Mouse (Mus musculus): Measurements from ENCODE around the gene Tm9sf4.

Gene Tm9sf4

DNA sequence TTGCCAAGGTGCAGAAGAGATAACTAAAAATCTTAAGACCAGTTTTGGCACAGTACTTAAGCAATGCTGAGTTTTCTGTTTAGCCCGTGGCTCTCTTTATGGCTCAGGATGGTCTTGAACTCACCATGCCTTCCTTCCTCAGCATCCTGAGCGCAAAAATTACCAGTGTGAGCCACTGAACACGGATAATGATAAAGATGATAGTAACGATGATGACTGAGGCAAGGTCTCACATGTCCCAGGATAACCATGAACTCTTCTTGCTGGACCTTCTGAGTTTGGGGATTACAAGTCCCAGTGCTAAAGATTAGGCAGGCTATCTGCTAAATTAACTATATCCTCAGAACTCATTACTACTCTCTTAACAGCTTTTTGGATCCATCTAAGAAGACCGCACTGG lies 970 bp upstream of the Tm9sf4 start:
- no peak for DNase-seq (ENCODE audit: low read depth, low spot score)

DNA sequence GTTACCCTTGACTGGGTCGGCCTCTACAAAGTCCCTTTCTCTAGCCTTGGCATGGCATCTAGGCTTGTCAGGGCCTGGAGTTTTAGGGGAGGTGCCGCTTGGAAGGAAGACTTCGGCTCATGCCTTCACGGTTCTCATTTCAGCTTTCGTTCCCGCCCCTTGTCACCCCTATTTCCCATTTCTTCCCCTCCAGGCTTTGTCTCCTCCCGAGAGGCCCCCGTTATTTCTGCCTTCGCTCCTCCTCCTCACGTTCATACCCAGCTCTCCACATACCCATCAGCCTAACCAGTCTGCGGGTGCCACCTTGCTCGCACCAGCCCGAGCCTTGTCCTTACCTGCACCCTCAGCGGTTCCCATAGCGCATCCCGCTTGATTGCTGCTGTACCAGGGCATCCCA lies 579 bp downstream of the Tm9sf4 start:
- no peak for DNase-seq (ENCODE audit: low read depth, low spot score)

DNA sequence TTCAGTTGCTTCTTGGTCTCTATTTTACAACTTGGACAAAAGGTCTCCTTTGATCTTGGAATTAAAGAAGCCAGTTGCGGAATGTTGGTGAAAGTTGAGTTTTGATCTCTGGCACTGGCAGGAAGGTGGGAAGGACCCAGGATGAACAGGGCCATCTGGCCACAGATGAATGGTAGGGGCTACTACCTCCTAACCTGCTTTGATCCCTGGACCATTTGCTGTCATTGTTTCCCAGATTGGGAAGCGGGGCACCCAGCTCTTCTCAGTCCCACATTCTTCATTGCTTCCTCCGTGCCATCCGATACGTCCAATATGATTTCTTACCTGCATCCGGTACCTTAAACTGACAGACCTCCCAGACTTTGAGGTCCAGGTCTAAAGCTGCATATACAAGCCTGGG lies 6.0 kb downstream of the Tm9sf4 start:
- DNase-seq (ENCODE audit: low read depth, low spot score): no peak

DNA sequence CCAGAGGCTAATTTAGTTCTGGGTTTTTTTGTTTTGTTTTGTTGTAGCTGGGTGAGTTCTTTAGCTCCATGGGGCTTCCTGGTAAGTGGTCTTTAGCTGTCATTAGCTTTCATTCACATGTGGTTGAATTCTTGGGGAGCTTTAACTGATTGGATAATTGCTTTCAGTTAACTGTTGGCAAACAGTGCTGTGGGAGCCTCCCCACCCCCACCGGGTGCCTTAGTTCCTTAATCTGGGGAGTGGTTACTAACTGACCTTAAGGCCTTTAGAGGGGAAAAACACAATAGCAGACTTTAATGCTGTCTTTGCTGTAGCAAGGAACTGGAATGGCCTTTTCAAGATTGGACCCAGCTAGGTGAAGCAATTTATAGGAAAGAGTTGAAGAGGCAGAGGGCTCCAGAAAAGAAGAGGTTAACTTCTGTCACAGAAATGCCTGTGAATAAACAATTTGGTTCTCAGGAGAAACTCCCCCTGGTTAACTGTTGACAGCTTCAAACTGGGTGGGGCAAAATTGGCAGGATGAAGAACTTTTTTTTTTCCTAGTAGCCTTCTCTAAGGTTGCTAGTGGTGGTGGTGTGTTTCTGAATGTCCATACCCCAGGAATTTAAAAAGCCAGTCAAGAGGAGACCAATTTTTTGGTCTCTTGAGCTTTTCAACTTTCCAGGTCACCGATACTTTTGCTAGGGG lies 7.2 kb downstream of the Tm9sf4 start:
- DNase-seq (ENCODE audit: low read depth, low spot score): no peak

DNA sequence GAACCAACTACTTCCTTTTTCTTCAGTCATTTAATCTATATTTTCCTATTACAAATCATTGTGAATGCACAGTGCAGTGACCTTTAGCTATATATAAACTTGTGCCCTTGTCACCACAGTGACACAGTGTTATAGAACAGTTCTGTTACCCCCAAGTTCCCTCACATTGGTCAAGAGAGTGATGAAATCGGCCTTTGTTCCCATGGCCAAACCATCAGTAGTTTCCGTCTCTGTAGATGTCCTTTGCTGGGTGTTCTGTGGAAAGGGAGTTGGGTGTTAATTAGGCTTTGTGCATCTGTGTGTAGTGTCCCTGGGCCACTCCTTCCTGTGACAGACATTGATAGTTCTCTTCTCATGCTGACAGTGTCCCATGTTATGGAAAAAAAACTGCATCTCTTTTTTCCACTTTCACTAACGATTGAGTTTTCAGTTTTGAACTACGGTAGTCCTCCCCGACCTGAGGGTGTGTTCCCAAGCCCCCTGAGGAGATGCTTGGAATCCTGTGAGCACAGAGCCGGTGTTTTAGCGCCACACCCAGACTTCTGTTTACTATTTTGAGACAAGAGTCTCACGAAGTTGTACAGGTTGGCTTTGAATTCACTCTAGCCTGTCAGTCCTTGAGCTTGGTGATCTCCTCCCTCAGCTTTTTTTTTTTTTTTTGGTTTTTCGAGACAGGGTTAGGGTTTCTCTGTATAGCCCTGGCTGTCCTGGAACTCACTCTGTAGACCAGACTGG lies 9.6 kb downstream of the Tm9sf4 start:
- no peak for DNase-seq (ENCODE audit: low read depth, low spot score)

DNA sequence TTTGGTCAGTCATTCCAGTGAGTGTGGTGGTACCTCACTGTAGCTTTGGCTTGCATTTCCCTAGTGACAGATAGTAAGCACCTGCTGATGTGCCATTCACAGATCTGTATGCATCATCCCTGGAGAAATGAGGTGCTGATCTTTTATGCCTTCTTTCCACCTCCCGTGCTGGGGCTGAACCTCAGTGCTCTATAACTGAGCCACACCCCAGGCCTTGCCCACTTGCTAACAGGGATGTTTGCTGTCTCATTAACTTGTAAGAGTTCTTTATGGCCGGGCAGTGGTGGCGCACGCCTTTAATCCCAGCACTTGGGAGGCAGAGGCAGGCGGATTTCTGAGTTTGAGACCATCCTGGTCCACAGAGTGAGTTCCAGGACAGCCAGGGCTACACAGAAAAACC lies 10.9 kb downstream of the Tm9sf4 start:
- DNase-seq (ENCODE audit: low read depth, low spot score): no peak

DNA sequence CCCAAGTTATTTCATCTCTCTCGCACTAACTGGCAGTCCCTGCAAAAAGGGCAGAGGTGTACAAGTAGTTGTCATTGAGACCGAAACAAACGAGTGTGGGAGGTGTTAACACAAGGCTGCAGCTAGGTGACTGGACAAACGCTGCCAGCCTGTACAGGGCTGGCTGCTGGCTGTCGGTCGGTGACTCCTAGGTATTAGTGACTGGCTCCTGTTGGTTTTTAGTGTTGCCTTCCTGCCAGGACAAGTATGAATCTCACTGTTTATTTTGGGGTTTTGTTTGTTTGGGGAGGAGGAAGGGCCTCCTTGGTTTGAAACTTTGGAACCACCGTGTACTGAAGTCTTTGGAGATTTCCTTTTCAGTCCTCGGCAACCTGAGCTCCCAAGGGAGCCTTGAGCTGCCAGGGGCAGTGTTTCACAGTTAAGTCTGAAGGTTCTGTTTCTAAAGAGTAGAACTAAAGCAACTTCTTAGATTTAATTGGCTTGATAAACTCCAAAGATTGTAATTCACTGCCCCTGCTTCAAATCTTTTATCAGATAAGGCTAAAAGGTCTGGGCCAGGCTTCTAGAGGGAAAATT lies 15.0 kb downstream of the Tm9sf4 start:
- DNase-seq (ENCODE audit: low read depth, low spot score): no peak

DNA sequence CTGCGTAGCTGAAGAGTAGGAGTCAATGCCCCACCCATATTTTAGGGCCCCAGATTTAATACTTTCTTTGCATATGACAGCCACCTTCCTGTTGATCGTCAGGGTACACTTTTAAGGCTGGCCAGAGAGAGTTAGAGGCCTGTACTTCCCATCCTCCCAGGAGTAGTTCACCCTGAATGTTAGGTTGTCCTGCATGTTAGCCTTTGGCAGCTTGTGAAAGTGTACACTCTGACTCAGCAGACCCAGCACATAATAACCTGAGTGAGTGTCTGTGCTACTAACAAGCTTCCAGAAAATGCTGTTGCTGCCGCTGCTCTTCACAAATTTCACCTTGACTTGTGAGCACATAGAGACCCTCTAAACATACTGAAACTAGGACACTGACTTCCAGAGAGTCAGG lies 16.1 kb downstream of the Tm9sf4 start:
- no peak for DNase-seq (ENCODE audit: low read depth, low spot score)

DNA sequence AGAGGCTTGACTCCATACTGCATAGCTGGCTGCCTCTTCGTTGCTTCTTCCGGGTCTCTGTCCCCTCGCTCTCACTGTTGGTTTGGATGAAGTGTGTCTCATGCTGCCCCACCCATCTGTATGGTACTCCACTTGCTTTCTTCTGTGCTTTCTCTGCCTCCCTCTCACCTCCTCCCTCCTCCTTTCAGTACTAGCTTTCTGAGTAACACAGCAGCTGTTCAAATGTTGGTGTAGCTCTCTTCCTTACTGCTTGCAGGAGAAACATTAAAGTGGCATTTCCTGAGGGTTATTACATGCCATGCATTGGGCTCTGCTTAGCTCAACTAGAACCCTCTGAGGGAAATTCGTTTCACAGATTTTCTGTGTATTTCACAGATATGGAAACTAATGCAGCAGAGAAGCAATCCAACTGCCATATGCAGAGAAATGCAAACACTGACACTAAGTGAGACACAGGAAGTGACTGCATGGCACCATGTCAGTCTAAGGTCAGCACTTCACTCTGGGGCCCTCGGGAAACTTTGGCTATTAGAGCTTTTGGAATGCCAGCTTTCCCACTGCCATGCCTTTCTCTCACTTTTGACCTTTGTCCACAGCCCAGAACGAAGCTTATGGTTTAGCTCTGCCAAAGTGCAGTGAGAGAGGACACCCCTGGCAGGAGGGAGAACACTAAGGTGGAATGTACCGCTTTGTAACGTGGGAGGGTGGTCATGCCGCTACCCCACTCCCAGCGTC lies 18.2 kb downstream of the Tm9sf4 start:
- no peak for DNase-seq (ENCODE audit: low read depth, low spot score)

DNA sequence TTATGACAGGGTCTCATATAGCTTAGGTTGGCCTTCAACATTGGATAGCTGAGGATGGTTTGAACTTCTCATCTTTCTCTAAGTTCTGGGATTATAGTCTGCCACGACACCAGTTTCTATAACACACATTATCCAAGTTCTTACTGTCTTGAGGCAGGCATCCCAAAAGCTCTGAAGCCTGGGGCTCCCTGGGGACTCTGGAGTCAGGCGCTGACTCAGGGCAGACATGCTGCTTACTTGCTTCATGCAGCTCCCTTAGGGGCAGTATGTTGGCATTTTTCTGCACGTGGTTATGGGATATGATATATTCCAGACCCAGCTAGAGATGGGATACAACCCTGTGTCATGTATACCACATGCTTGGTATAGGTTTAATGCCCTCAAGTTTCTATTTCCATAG lies 18.9 kb downstream of the Tm9sf4 start:
- no peak for DNase-seq (ENCODE audit: low read depth, low spot score)

DNA sequence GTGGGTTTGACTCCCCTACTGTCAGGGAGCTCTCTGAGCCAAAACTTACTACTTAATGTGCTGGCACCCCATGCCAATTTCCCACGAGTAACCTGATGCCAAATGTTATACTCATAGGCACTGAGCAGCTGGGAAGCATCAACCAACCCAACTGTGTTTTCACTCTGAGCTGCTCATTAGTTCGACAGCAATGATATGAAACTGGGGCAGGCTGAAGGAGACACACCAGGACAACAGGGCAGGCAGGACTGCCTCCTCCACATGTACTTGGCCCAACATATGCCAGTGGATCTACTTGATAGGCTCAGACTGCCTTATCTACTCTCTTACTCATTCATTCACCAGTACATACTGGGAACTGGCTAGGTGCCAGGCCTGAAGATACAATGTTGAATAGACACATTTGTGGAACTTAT lies 25.1 kb downstream of the Tm9sf4 start:
- DNase-seq (ENCODE audit: low read depth, low spot score): no peak

DNA sequence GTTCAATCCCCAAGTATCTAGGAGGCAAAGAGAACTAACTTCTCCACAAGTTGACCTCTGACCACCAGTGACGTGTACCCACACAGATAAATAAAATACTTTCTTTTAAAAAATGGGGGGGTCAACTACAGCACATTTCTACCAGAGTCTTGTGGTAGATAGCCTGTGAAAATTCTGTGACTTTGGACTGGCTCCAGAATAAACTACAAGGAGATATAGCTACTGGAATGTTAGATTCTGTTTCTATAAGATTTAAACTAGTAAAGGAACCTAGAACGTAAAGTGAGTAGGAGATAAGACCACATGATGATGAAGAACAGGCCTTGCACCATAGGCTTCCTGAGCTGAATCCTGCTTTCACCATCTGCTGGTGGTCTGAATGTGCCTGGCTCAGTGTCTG lies 26.7 kb downstream of the Tm9sf4 start:
- DNase-seq (ENCODE audit: low read depth, low spot score): no peak

DNA sequence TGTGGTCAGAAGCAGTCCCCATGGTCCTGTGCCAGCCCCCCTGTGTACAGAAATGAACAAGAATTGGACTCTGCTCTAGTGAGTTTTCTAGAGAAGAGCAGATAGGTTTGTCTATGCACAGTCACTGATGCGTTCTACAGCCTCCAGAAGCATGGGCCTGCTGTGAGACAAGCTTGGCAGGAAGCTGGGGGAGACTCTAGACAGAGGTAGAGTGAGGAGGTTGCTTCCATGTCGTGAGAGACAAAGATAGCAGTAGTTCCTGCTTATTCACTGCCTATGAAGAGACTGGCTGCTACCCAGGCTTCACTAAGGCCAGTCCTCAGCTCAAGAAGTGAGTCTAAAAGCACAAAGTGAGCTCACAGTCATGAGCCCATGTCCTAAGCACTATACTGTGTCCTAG lies 30.1 kb downstream of the Tm9sf4 start:
- no peak for DNase-seq (ENCODE audit: low read depth, low spot score)

DNA sequence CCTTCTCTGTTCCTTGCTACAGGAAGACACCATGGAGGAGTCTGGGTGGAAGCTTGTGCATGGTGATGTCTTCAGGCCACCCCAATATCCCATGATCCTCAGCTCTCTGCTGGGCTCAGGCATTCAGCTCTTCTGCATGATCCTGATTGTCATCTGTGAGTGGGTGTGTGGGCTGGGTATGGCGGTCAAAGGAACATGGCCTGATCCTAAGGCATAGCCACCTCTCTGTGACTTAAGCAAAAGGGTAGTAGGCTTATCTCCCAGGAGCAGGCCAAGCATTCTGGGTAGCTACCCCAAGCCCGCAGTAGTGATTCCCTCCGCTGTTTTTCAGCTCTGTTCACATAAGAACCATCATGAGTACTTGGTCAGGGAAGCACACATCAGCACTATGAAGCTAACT lies 33.2 kb downstream of the Tm9sf4 start:
- no peak for DNase-seq (ENCODE audit: low read depth, low spot score)

DNA sequence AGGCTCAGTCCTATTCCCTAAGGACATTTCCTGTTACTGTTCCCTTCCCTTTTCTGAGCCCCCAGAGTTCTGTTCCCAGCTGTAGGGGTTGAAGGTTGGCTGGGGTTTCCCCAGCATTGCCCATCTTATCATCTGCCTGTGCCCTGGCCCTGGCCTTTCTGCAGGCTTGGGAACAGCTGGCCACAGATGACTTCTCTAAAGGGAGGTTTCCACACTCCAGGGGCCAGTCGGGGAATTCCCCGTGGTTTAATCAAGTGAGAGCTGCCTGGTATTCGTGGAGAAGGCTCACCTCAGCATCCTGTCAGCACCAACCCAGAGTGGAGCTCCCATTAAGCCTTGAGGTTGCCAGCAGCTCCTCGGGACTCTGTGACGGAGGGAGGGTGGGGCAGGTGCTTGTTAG lies 37.4 kb downstream of the Tm9sf4 start:
- DNase-seq (ENCODE audit: low read depth, low spot score): no peak

DNA sequence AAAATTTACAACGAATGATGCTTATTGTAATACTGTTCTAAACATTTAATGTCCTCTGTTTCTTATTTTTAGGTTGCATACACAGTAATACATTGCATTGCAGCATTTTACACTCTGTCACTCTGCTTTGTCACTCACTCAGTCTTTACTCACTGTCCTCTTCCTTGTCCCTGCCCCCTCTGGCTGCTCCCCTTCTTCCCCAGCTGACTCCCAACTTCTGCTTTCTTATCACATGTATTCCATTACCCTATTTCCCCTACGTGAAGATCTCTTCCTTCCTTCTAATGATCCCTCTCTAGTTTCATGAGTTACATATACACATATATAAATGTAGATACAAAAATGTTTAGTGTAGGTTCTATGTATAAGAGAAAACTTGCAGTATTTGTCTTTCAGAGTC lies 38.0 kb downstream of the Tm9sf4 start:
- DNase-seq (ENCODE audit: low read depth, low spot score): no peak

DNA sequence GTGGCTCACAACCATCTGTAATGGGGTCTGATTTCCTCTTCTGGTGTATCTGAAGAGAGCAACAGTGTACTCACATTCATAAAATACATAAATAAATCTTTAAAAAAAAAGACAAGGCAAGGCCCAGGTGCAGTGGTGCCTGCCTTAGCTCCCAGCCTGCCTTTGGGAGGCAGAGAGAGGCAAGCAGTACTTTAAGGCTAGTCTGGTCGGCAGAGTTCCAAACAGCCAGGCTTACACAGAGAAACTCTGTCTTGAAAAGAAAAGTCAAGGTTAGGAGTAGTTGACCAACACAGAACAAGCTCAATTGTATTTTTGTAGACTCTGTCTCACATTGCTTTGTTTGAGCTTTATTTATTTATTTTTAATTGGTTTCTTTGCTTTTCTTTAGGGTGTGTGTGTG lies 41.7 kb downstream of the Tm9sf4 start:
- DNase-seq (ENCODE audit: low read depth, low spot score): no peak

DNA sequence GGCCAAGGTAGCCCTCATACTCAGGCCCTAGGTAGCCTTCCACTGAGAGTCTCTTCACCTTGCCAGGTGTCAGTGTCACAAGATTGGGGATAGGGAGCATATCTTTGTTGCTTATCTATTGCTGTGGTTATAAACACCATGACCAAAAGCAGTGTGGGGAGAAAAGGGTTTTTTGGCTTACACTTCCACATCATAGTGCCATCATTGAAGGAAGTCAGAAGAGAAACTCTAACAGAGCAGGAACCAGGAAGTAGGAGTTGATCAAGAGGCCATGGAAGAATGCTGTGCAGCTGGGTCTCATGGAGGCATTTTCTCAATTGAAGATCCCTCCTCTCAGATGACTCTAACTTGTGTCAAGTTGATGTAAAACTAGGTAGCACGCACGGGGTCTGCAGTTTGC lies 47.0 kb downstream of the Tm9sf4 start:
- no peak for DNase-seq (ENCODE audit: low read depth, low spot score)

DNA sequence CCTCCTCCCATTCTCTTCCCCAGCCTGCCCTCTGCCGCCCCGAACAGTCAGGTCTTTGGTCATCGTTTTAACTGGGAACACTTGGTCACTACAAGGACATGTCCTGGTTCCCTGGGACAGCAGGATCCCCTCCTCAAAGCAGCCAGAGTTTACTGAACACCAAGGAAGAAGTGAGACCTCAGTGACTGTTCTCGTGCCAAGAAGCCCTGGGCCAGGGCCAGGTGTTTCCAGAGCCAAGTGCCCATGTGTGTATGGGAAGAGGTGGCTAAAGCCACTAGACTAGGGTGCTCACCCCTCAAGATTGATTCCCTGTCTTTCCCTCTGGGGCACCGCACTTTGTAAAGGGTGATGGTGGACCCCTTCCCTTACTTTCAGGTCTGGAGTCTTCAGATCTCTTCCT lies 48.2 kb downstream of the Tm9sf4 start:
- DNase-seq (ENCODE audit: low read depth, low spot score): no peak

DNA sequence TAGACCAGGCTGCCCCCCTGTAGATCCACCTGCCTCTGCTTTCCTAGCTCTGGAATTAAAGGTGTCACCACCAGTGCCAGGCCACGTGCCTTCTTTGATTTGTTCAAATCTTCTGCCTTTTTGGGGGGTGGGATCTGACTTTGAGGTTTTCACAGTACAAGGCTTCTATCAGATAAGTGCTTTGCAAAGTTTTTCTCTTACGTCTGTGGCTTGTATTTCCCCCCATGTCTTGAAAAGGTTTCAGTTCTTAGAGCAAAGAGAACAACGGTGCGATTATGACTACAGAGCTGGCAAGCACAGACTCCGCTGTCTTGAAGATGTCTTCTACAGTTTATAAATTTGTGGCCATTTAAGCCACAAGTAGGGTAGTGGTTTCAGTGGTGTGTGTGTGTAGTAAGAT lies 50.3 kb downstream of the Tm9sf4 start:
- DNase-seq (ENCODE audit: low read depth, low spot score): no peak

DNA sequence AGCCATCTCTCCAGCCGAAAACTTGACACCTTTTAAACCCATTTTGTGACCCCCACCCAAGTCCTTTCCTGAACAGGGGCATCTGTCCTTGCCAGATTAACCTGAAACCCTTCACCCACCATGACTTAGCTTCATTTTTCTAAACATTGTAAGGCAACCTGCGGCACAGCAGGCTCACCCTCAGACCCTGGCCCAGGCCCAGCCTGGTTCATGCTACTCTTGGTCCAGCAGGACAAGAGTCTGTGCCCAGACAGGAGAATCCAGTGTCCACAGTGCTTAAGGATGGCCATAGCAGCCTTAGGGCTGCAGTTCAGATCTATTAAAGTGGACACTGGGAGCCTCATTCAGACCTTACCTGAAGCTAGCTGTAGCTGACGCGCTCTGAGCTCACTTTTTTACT lies 52.2 kb downstream of the Tm9sf4 start:
- DNase-seq (ENCODE audit: low read depth, low spot score): no peak

DNA sequence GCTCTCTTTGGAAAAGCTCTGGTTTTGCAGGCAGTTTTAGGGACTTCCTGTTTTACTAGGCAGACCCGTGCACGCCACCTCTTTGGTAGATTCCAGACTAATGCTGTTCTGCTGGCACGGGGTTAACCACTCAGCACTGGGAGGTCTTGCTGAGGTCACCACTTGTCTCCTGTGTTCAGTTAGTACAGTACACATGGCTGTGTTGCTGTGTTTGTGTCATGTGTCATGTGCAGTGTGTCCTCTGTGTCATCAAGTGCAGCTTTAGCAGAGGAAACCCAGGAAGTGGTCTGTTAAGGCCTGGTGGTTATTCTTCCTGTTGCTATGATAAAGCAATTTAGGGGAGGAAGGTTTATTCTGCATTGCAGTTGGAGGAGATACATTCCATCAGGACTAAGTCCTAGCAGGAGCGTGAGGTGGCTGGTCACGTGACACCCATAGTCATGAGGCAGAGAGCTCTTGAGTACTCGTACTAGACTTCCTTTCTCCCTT lies 53.7 kb downstream of the Tm9sf4 start:
- no peak for DNase-seq (ENCODE audit: low read depth, low spot score)
